Mouse (Mus musculus): Measurements from ENCODE around the gene Scube2. TPM values are rescaled to one million over a fixed set of nuclear protein-coding genes. Genes with fewer than 3 reads are reported as not detected.

Gene Scube2
- total RNA-seq, 2 experiments from 2014 or later, result 14.3 to 17.2 TPM

Other genes with a start within 250 kb of the Scube2 start
- 10 to 100 TPM; 52.6 to 58.4 TPM for gene St5, start 162.1 kb downstream of the Scube2 start, total RNA-seq (2021)
- gene Akip1, start 162.0 kb downstream of the Scube2 start, total RNA-seq (2021), result 10 to 100 TPM; 18.1 to 18.8 TPM
- not detected for gene BC051019, start 141.8 kb downstream of the Scube2 start, total RNA-seq (2021)
- gene Ascl3, start 134.0 kb downstream of the Scube2 start, total RNA-seq (2021), result not detected
- gene Tmem9b, start 112.8 kb downstream of the Scube2 start, total RNA-seq (2021), result 10 to 100 TPM; 36.7 to 37.7 TPM
- gene Nrip3, start 83.7 kb downstream of the Scube2 start, total RNA-seq (2021), result under 1 TPM; 0.30 to 0.34 TPM
- gene Dennd5a, start 94.8 kb upstream of the Scube2 start, total RNA-seq (2021), result 100 to 1,000 TPM; 183 to 190 TPM
- 10 to 100 TPM; 51.5 to 60.6 TPM for gene Tmem41b, start 121.2 kb upstream of the Scube2 start, total RNA-seq (2021)
- gene Ipo7, start 152.6 kb upstream of the Scube2 start, total RNA-seq (2021), result 10 to 100 TPM; 89.1 to 98.3 TPM
- 10 to 100 TPM; 11.0 to 12.3 TPM for gene Zfp143, start 195.5 kb upstream of the Scube2 start, total RNA-seq (2021)

All from heart, postnatal 10 days (tissue).